26 mouse cellular contexts compared by ENCODE assay signal in the genomic region with DNA sequence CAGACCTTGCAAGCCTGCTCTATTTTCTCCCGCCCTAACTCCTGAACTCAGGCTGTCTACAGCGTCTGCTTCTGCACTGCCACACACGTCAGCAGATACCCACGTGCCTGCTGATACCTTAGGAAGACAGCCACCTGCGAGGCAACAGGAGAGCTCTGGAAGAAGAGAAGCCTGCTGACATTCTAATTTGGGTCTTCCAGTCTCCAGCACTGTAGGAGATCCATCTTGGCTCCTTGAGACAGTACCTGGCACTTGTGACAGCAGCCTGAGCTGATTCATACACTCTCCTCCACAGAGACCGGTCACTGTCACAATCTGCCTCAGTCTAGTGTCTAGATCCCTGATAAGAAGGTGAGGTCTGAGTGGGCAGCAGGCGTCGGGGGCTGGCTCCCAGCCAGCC.
DNase-seq lines count a peak whose midpoint lies in the region; ATAC-seq and TF ChIP-seq lines count a peak whose summit lies in the region.
"Had no signal": no experiment of that assay in that cellular context is flagged by ENCODE, and none has a peak within 500 bp of the region (broad histone marks: within the 10 kb centered on the region; RNA-seq: fewer than 3 reads in every experiment).

No protein-coding gene starts in this region.

- H3K9me3 ChIP-seq in forebrain, embryonic 16.5 days (ENCODE audit: control insufficient read depth, low read length): no peaks in the 10 kb centered on the region
- H3K9me3 ChIP-seq: embryonic facial prominence, embryonic 12.5 days; heart, embryonic 15.5 days; hindbrain, embryonic 10.5 days; hindbrain, embryonic 15.5 days; stomach, embryonic 15.5 days had no signal

- peaks cover 4% of the 10 kb centered on the region for H3K4me1 ChIP-seq in cerebellum, adult 2 months (ENCODE audit: control insufficient read depth, insufficient read depth, low read length)
- no peaks in the 10 kb centered on the region for H3K4me1 ChIP-seq in forebrain, embryonic 16.5 days (replicated peaks; ENCODE audit: control insufficient read depth, insufficient read depth, low read length)
- H3K4me1 ChIP-seq: hindbrain, embryonic 10.5 days; hindbrain, embryonic 15.5 days; stomach, embryonic 15.5 days had no signal

- no peak overlapping the region for H3K4me3 ChIP-seq in cerebellum, adult 2 months (replicated peaks; ENCODE audit: insufficient read depth, low read depth, low read length)
- no peak overlapping the region for H3K4me3 ChIP-seq in forebrain, embryonic 16.5 days (replicated peaks; ENCODE audit: low read length)
- H3K4me3 ChIP-seq: embryonic facial prominence, embryonic 12.5 days; heart, embryonic 15.5 days; hindbrain, embryonic 10.5 days; hindbrain, embryonic 15.5 days; stomach, embryonic 15.5 days had no signal

- no peak overlapping the region for H3K4me2 ChIP-seq in forebrain, embryonic 16.5 days (ENCODE audit: low read length)
- H3K4me2 ChIP-seq: embryonic facial prominence, embryonic 12.5 days; heart, embryonic 15.5 days; hindbrain, embryonic 15.5 days; stomach, embryonic 15.5 days had no signal

- no peaks in the 10 kb centered on the region for H3K27me3 ChIP-seq in cerebellum, adult 2 months (ENCODE audit: control insufficient read depth, insufficient read depth, low read length)
- H3K27me3 ChIP-seq in forebrain, embryonic 16.5 days (replicated peaks; ENCODE audit: control insufficient read depth, insufficient read depth, low read length): no peaks in the 10 kb centered on the region
- H3K27me3 ChIP-seq: embryonic facial prominence, embryonic 12.5 days; heart, embryonic 15.5 days; hindbrain, embryonic 15.5 days; stomach, embryonic 15.5 days had no signal

- H3K36me3 ChIP-seq in forebrain, embryonic 16.5 days (ENCODE audit: control insufficient read depth, insufficient read depth): no peaks in the 10 kb centered on the region
- H3K36me3 ChIP-seq: embryonic facial prominence, embryonic 12.5 days; heart, embryonic 15.5 days; hindbrain, embryonic 10.5 days; hindbrain, embryonic 15.5 days; stomach, embryonic 15.5 days had no signal

- ATAC-seq in forebrain, embryonic 16.5 days: no peak
- ATAC-seq: forebrain, embryonic 14.5 days; inflammation-experienced regulatory T-cells, adult 6 months had no signal

- WGBS in cerebellum, adult 2 months: 19% methylated on average over 8 of the region's 8 CpGs
- 91% methylated on average over 8 of the region's 8 CpGs for WGBS in forebrain, embryonic 16.5 days

- DNase-seq in cerebellum, adult 2 months: peak; percentile 35 to 64
- DNase-seq in cerebellum, postnatal 4 days (ENCODE audit: low spot score in 2 of 2): no peak
- peak; percentile 69 for DNase-seq in gastrocnemius, postnatal 25 days
- no peak for DNase-seq in gastrocnemius, postnatal 4 days (ENCODE audit: low spot score in 2 of 2)
- peak; percentile 11 for DNase-seq in cerebellum, adult 9-11 months
- DNase-seq in cerebellum, postnatal 36 days: peak; percentile 14 to 35
- DNase-seq: adrenal gland, postnatal 25 days; embryo, embryonic 11 days; kidney, adult 11 months; kidney, postnatal 14 days; liver; lung, adult 2 months; lung, postnatal 10 days; midbrain, embryonic 14.5 days; retina, postnatal 1 day; right cerebral cortex, postnatal 14 days had no signal

- no peak for TF ChIP-seq CTCF in cerebellum, adult 2 months (IDR thresholded peaks at IDR 0.05; ENCODE audit: borderline replicate concordance, insufficient read depth, low read depth, low read length)

- TF ChIP-seq POLR2A in cerebellum, adult 2 months (IDR thresholded peaks at IDR 0.05; ENCODE audit: borderline replicate concordance, insufficient read depth, low read length): no peak

- no peak overlapping the region for H3K27ac ChIP-seq in cerebellum, adult 2 months (ENCODE audit: insufficient read depth, low read length)
- no peak overlapping the region for H3K27ac ChIP-seq in forebrain, embryonic 16.5 days (ENCODE audit: low read length)
- H3K27ac ChIP-seq: embryonic facial prominence, embryonic 12.5 days; heart, embryonic 15.5 days; hindbrain, embryonic 10.5 days; liver, embryonic 14.5 days; macrophage; stomach, embryonic 15.5 days had no signal

- H3K9ac ChIP-seq in forebrain, embryonic 16.5 days (replicated peaks; ENCODE audit: low read depth, low read length): no peak overlapping the region
- H3K9ac ChIP-seq: embryonic facial prominence, embryonic 12.5 days; heart, embryonic 15.5 days; hindbrain, embryonic 15.5 days; liver, embryonic 14.5 days; stomach, embryonic 15.5 days had no signal

Comparison
In these comparisons a context has a peak if more than half of its experiments do, and no peak if none do; other contexts are left out.
1. DNase-seq: peak in cerebellum, adult 2 months (2 of 2), gastrocnemius, postnatal 25 days (single experiment), cerebellum, adult 9-11 months (single experiment) and cerebellum, postnatal 36 days (2 of 2); none in cerebellum, postnatal 4 days (0 of 2) and gastrocnemius, postnatal 4 days (0 of 2).